Mouse (Mus musculus) T-helper 17 cell (primary cell): Measurements from ENCODE around the gene Ccdc167.

Experiments
- in situ Hi-C, 2 experiments: fragments of 300-600 bp; cut with MboI, MseI; formaldehyde crosslinking; loops; 1 replicate in 1 of 2; 2 replicates in 1 of 2; pipeline ENCODE4 v1.15.1; 2025; ENCODE audit warnings: high pct_unique_total_duplicates in 2 of 2

The Ccdc167 gene

DNA sequence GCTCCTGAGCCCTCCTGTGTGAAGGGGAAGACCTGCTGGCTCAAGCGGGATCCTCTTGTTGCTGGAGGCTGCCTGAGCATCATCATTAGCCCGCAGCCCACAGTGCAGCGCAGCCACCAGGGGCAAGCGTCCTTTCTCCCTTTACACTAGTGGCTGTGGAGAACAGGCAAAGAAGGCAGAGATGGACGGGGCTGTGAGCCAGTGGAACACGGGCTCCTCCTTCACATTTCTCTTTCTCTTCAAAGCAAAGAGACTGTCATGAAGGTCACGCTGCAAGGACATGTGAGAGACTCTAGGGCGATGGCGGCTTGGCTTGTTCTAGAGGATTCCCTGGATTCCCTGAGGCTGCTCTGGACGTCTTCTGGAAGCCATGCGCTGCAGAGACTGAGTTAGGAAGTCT lies 75.9 kb downstream of the Ccdc167 start:
- in situ Hi-C loops: no loop called here

- in situ Hi-C loops: loop anchor here in 1 of 2 experiments (5.0 kb wide), 1 partner anchor 66 kb away; no protein-coding TSS in a partner anchor
Observed at GRCm38 (mm10) chr17:29637895-29638294, 78.9 kb downstream of the Ccdc167 start.

- in situ Hi-C loops: loop anchor here in 1 of 2 experiments (5.0 kb wide), 1 partner anchor 65 kb away; no protein-coding TSS in a partner anchor
Observed at GRCm38 (mm10) chr17:29637377-29637776, 79.5 kb downstream of the Ccdc167 start.
